Mouse (Mus musculus): ENCODE results near the gene Cep162.

DNA sequence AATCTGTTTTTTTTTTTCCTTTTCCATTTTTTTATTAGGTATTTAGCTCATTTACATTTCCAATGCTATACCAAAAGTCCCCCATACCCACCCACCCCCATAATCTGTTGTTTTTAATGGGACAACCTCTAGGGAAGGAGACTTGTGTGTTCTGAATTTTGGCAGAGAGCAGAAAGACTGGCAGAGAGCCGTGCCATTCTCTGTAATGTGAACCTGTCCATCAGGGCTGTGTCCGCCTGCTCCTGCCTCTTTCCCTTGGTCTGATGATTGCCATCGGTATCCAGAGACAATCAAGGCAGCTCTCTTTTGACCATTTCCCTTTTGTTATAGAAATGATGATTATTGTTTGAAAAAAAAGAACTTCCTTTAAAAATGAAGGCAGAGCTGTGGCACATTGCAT, 84.4 kb downstream of the Cep162 start:
- TF ChIP-seq GATA1 (IDR thresholded peaks at IDR 0.05; ENCODE audit: borderline replicate concordance, low read length) (no peak), FLI1 (IDR thresholded peaks at IDR 0.05; ENCODE audit: low read length) (no peak)

Measured in megakaryocyte, embryonic 14.5 days (primary cell).